In the genomic region with DNA sequence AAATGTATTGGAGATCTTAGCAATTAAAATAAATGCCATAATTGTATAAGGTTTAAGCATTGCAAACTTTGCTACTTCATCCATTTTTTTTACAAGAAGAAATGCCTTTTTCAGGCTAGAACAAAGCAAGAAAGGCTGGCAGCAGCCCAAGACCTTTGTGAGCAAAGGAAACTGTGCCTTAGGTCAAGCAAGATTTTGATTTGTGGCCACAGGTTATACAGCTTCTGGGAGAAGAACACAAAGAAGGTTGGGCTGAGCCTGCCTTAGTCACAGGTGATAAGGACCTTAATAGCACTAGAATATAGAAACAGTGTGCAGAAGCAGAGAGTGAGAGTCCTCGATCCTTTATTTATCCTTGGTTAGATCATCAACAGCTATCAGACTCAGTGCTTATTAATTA, we compare ENCODE assay signal across 23 mouse cellular contexts. TPM values are rescaled to one million over a fixed set of nuclear protein-coding genes. Genes with fewer than 3 reads are reported as not detected.
DNase-seq lines count a peak whose midpoint lies in the region; ATAC-seq lines count a peak whose summit lies in the region.
"Had no signal": no experiment of that assay in that cellular context is flagged by ENCODE, and none has a peak within 500 bp of the region (broad histone marks: within the 10 kb centered on the region; RNA-seq: fewer than 3 reads in every experiment).

No protein-coding gene starts in this region.

- no peaks in the 10 kb centered on the region for H3K9me3 ChIP-seq in stomach, embryonic 14.5 days (ENCODE audit: control insufficient read depth, low read depth, low read length)
- H3K9me3 ChIP-seq: forebrain, embryonic 15.5 days; heart, embryonic 12.5 days; liver, embryonic 12.5 days; lung, embryonic 15.5 days; midbrain, embryonic 13.5 days; neural tube, embryonic 15.5 days had no signal

- no peak overlapping the region for H3K4me2 ChIP-seq in stomach, embryonic 14.5 days (replicated peaks; ENCODE audit: low read depth, low read length)
- H3K4me2 ChIP-seq: forebrain, embryonic 15.5 days; heart, embryonic 12.5 days; liver, embryonic 12.5 days; lung, embryonic 15.5 days; midbrain, embryonic 13.5 days; neural tube, embryonic 15.5 days had no signal

- H3K27me3 ChIP-seq in stomach, embryonic 14.5 days (ENCODE audit: control insufficient read depth, insufficient read depth, low read length): no peaks in the 10 kb centered on the region
- H3K27me3 ChIP-seq: forebrain, embryonic 15.5 days; heart, embryonic 12.5 days; liver, embryonic 12.5 days; lung, embryonic 15.5 days; midbrain, embryonic 13.5 days; neural tube, embryonic 15.5 days had no signal

- peak; percentile 46; the same call in 1 of the 2 replicates for ATAC-seq in stomach, embryonic 14.5 days (ENCODE audit: insufficient number of reproducible peaks, insufficient read depth, low FRiP score, low read depth)
- ATAC-seq in monocyte, adult 5-6 weeks (replicated peaks; ENCODE audit: insufficient number of reproducible peaks, low FRiP score, low TSS enrichment, poor library complexity, severe bottlenecking): no peak
- ATAC-seq: forebrain, embryonic 15.5 days; liver, embryonic 12.5 days; midbrain, embryonic 13.5 days had no signal

- no peaks in the 10 kb centered on the region for H3K36me3 ChIP-seq in stomach, embryonic 14.5 days (ENCODE audit: control insufficient read depth, insufficient read depth, low read length)
- H3K36me3 ChIP-seq: forebrain, embryonic 15.5 days; heart, embryonic 12.5 days; liver, embryonic 12.5 days; lung, embryonic 15.5 days; midbrain, embryonic 13.5 days had no signal

- no peak overlapping the region for H3K4me3 ChIP-seq in stomach, embryonic 14.5 days (ENCODE audit: low read depth, low read length)
- H3K4me3 ChIP-seq: erythroblast, embryonic 14.5 days; forebrain, embryonic 15.5 days; heart, embryonic 12.5 days; liver, embryonic 12.5 days; lung, embryonic 15.5 days; midbrain, embryonic 13.5 days; myocyte; neural tube, embryonic 15.5 days had no signal

- peaks cover 5% of the 10 kb centered on the region for H3K4me1 ChIP-seq in stomach, embryonic 14.5 days (ENCODE audit: control insufficient read depth, insufficient read depth, low read length)
- H3K4me1 ChIP-seq: lung, embryonic 15.5 days; neural tube, embryonic 15.5 days had no signal

- DNase-seq in adrenal gland, postnatal 14 days: peak; percentile 64
- no peak for DNase-seq in adrenal gland, adult 18-20 months (ENCODE audit: low spot score in 2 of 2)
- DNase-seq in kidney, postnatal 4 days: peak; percentile 29 to 32
- DNase-seq in kidney, adult 11 months: no peak
- peak; percentile 27 for DNase-seq in 3T3-L1 (ENCODE audit: low read depth, low spot score)
- DNase-seq in right cerebral cortex, postnatal 10 days (ENCODE audit: low spot score in 2 of 2): no peak
- DNase-seq: cerebellum, adult 11 months; gastrocnemius, postnatal 36 days; layer of hippocampus, postnatal 36 days; left cerebral cortex, postnatal 4 days; retina, postnatal 1 day; thymus, adult 2 months had no signal

- H3K9ac ChIP-seq in stomach, embryonic 14.5 days (replicated peaks; ENCODE audit: low read depth, low read length): no peak overlapping the region
- H3K9ac ChIP-seq: forebrain, embryonic 15.5 days; heart, embryonic 12.5 days; liver, embryonic 12.5 days; lung, embryonic 15.5 days; midbrain, embryonic 13.5 days; neural tube, embryonic 15.5 days had no signal

- no peak overlapping the region for H3K27ac ChIP-seq in stomach, embryonic 14.5 days (ENCODE audit: low read length)
- H3K27ac ChIP-seq: forebrain, embryonic 15.5 days; liver, embryonic 12.5 days; lung, embryonic 15.5 days; midbrain, embryonic 13.5 days; neural tube, embryonic 15.5 days had no signal

- 58% methylated on average over 1 of the region's 1 CpGs for WGBS in stomach, embryonic 14.5 days

RNA-seq across cellular contexts. Expression of gene 4931440F15Rik, which starts 53.2 kb away (rescaled TPM):
- total RNA-seq in adrenal gland, postnatal 14 days (2021): 0.53 and 0.56 TPM in 2 replicates
- under 1 TPM; 0.53 to 0.61 TPM for total RNA-seq in adrenal gland, adult 18-20 months (2021)
- 0.07 and 0.36 TPM in 2 replicates for polyA plus RNA-seq in stomach, embryonic 14.5 days (2014; fragmentation: Nextera tagmentation; extraction: Ambion mirVana)
- 0.48 to 0.97 TPM (median 0.96 TPM) in 3 replicates for total RNA-seq in monocyte, adult 5-6 weeks (2017)
- total RNA-seq: hematopoietic stem cell, adult 5-6 weeks had no signal
- polyA plus RNA-seq: erythroblast, embryonic 14.5 days had no signal

Comparison
In these comparisons a context has a peak if more than half of its experiments do, and no peak if none do; other contexts are left out.
1. DNase-seq: peak in adrenal gland, postnatal 14 days (single experiment), kidney, postnatal 4 days (2 of 2) and 3T3-L1 (single experiment); none in adrenal gland, adult 18-20 months (0 of 2), kidney, adult 11 months (single experiment) and right cerebral cortex, postnatal 10 days (0 of 2).